Mouse (Mus musculus) hindbrain, embryonic 16.5 days (tissue): Measurements from ENCODE around the gene Drd2. TPM values are rescaled to one million over a fixed set of nuclear protein-coding genes. Genes with fewer than 3 reads are reported as not detected.

Experiments
- ATAC-seq: fragments of 200-750 bp; cut with Nextera tagmentation; 2 replicates; pipeline ENCODE4 v1.8.0; 2017; ENCODE audit warnings: moderate TSS enrichment, moderate library complexity
- H3K27ac ChIP-seq: fragments of 300-500 bp; sonication (generic); 2 replicates; pipeline ENCODE4 v1.5.1; 2014; ENCODE audit warnings: low read depth, mild to moderate bottlenecking, control low read depth, low read length, moderate library complexity
- H3K27me3 ChIP-seq: fragments of 300-500 bp; sonication (generic); replicated peaks from 2 replicates; pipeline ENCODE4 v1.6.1; 2014; ENCODE audit warnings: low read length; ENCODE audit not compliant: control insufficient read depth, insufficient read depth
- H3K36me3 ChIP-seq: fragments of 300-500 bp; sonication (generic); 2 replicates; pipeline ENCODE4 v1.6.1; 2014; ENCODE audit warnings: mild to moderate bottlenecking, low read length, moderate library complexity, mixed read lengths; ENCODE audit not compliant: control insufficient read depth, insufficient read depth
- H3K4me1 ChIP-seq: fragments of 300-500 bp; sonication (generic); 2 replicates; pipeline ENCODE4 v1.6.1; 2014; ENCODE audit warnings: low read depth, low read length; ENCODE audit not compliant: control insufficient read depth, insufficient read depth
- H3K4me2 ChIP-seq: fragments of 300-500 bp; sonication (generic); 2 replicates; pipeline ENCODE4 v1.6.1; 2014; ENCODE audit warnings: mild to moderate bottlenecking, low read length, control low read depth, moderate library complexity
- H3K4me3 ChIP-seq: fragments of 300-500 bp; sonication (generic); 2 replicates; pipeline ENCODE4 v1.5.1; 2014; ENCODE audit warnings: mild to moderate bottlenecking, low read length, control low read depth, moderate library complexity
- H3K9ac ChIP-seq: fragments of 300-500 bp; sonication (generic); 2 replicates; pipeline ENCODE4 v1.6.1; 2014; ENCODE audit warnings: low read depth, mild to moderate bottlenecking, control low read depth, low read length, moderate library complexity
- H3K9me3 ChIP-seq: fragments of 300-500 bp; sonication (generic); 2 replicates; pipeline ENCODE4 v1.6.1; 2014; ENCODE audit warnings: mild to moderate bottlenecking, low read length, moderate library complexity; ENCODE audit not compliant: control insufficient read depth
- WGBS: fragments of 180-500 bp; shearing (Covaris S2); extraction: QIAGEN DNeasy Blood & Tissue Kit; methylation state at CpG from one replicate; pipeline ENCODE4 v1.1.7; 2014; 5-methylcytosine and 5-hydroxymethylcytosine counted together
- polyA plus RNA-seq: library from polyadenylated mRNA; unstranded; fragments of >200 nt; fragmentation: Nextera tagmentation; extraction: Ambion mirVana; gene quantifications from 2 replicates; pipeline ENCODE4 v1.2.1, GENCODE M21; 2015

Drd2 gene
- polyA plus RNA-seq, 1 experiment from 2014 or later: 2.4 TPM

DNA sequence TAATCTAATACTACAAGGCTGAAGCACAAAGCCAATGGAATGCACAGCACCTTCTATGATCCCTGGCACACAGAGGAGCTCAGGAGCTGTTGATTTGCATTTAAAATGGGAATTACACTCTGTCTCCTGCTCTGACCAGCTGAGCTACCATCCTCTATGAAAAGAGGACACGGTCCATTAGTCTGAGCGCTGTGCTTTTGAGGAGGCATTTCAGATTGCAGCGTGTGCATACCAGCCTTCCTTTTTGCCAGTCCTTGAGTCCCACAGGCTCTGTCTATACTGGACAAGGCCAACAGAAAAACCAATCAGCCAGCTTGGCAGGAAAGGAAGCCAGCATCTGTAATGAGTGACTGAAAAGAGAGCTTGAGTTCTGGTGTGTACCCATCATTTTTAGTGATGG lies 43.6 kb downstream of the Drd2 start:
- Histone ChIP-seq H3K27ac (no peak overlapping the region), H3K4me3 (no peak overlapping the region), H3K9ac (no peak overlapping the region), H3K27me3 (no peaks in the 10 kb centered on the region), H3K9me3 (no peaks in the 10 kb centered on the region), H3K4me2 (no peak overlapping the region), H3K4me1 (no peaks in the 10 kb centered on the region; the same call in 1 of the 2 replicates), H3K36me3 (no peaks in the 10 kb centered on the region)
- WGBS: 23% methylated on average over 3 of the region's 3 CpGs
- 0 out of 2 replicates have a peak, but pooled peaks have one; percentile 45 for ATAC-seq

DNA sequence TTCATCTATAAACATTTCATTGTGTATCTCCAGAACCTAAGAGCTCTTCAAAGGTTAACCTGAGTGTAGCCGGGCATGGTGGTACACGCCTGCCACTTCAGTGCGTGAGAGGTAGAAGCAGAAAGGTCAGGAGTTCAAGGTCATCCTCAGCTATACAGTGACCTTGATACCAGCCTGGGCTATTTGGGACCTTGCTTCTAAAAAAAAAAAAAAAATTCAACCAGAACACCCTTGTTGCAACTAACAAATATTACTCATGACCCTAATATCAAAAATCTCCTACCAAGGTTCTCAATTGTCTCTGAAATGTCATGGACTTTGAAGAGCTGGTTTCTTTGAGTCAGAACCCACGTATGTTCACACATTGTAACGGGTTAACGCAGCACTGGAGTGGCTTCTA lies 44.4 kb downstream of the Drd2 start:
- H3K27ac ChIP-seq: no peak overlapping the region
- ATAC-seq: no peak
- no peaks in the 10 kb centered on the region; the same call in 1 of the 2 replicates for H3K4me1 ChIP-seq
- H3K27me3 ChIP-seq: no peaks in the 10 kb centered on the region
- no peak overlapping the region for H3K4me3 ChIP-seq
- H3K4me2 ChIP-seq: no peak overlapping the region
- H3K9ac ChIP-seq: no peak overlapping the region
- H3K36me3 ChIP-seq: no peaks in the 10 kb centered on the region
- WGBS: 92% methylated on average over 6 of the region's 6 CpGs
- no peaks in the 10 kb centered on the region for H3K9me3 ChIP-seq

DNA sequence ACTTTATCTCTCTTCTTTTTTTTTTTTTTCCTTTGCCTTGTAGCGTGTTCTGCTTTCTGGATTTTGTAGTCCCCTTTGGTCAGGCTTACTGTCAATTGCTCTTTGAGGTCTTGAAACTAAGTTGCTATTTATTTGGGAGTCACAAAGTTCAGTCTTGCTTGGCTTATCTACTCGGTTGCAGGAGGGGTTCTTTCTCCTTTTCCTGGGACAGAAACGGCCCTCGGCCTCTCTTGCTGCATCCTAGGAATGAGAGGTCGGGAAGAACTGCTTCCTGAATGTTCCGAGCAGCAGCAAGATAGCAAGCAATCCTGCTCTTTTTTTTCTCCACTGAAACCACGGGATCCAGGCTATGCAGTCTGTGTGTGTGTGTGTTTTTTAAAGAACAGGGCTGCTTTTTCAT lies 44.9 kb downstream of the Drd2 start:
- no peak overlapping the region for H3K9ac ChIP-seq
- no peaks in the 10 kb centered on the region for H3K36me3 ChIP-seq
- WGBS: 56% methylated on average over 7 of the region's 7 CpGs
- H3K4me1 ChIP-seq: no peaks in the 10 kb centered on the region; the same call in 1 of the 2 replicates
- H3K9me3 ChIP-seq: no peaks in the 10 kb centered on the region
- H3K27me3 ChIP-seq: no peaks in the 10 kb centered on the region
- H3K4me3 ChIP-seq: no peak overlapping the region
- H3K27ac ChIP-seq: no peak overlapping the region
- no peak overlapping the region for H3K4me2 ChIP-seq
- no peak for ATAC-seq

DNA sequence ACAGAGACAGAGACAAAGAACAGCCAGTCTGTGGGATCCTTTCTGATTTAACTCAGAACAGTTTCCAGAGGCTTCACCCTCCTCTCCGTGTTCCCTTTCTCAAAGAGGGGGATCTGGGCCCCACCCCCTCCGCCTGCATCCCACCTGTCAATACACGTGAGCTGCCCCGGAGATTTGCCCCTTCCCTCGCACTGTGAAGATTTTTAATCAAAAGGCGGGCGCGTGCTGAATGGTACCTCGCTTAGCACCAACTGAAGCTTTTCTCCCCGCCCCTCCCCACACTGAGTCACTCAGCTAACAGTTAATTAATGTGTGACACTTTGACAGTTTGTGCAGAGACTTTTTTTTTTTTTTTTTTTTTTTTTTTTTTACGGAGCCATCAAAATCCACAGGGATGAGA lies 45.7 kb downstream of the Drd2 start:
- Histone ChIP-seq H3K4me1 (no peaks in the 10 kb centered on the region; the same call in 1 of the 2 replicates), H3K4me2 (no peak overlapping the region), H3K9me3 (no peaks in the 10 kb centered on the region), H3K27me3 (no peaks in the 10 kb centered on the region), H3K27ac (no peak overlapping the region), H3K4me3 (no peak overlapping the region), H3K36me3 (no peaks in the 10 kb centered on the region), H3K9ac (no peak overlapping the region)
- WGBS: 32% methylated on average over 11 of the region's 11 CpGs
- no peak for ATAC-seq

DNA sequence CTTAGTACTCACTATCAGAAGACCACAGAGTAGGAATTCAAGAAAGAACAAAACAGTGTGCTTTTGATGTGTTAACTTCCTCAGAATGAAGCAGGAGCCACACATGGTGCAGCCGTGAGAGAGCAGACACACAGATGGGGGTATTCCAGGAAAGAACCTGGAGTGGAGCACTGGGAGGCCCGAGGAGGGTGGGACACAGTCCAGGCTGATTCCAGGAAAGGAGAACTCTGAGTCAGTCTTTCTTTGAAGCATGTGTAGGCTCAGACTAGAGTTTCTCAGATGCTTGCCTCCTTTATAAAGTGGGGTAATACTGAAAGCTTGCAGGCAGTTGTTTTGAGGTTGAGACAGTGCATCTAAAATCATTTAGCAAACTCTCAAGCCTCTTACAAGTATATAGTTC lies 51.8 kb downstream of the Drd2 start:
- H3K27me3 ChIP-seq: no peaks in the 10 kb centered on the region

DNA sequence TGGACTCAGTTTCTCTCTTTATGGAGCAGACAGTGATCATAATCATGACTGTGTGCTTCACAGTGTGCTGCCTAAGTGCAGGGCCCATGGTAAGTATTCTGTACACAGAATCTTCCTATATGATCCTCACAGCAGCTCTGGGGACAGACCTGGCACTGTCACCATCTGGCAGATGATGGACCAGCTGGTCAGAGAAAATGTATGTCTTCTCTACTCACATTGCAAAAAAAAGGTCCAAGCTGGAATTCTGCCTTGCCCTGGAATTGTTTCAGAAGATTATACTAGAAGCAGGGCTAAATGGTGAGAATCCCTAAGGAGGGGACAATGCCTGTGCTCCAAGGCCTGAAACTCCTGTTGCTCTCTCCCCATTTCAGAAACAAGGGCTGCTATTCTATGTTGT lies 55.6 kb downstream of the Drd2 start:
- Histone ChIP-seq H3K9ac (no peak overlapping the region), H3K4me3 (no peak overlapping the region), H3K4me1 (no peaks in the 10 kb centered on the region), H3K9me3 (no peaks in the 10 kb centered on the region), H3K36me3 (no peaks in the 10 kb centered on the region), H3K27ac (no peak overlapping the region), H3K4me2 (no peak overlapping the region), H3K27me3 (no peaks in the 10 kb centered on the region)
- ATAC-seq: no peak

More for the DNA sequence above, 51.8 kb downstream of the Drd2 start:
- H3K9me3 ChIP-seq: no peaks in the 10 kb centered on the region
- 59% methylated on average over 2 of the region's 2 CpGs for WGBS
- ATAC-seq: no peak
- no peaks in the 10 kb centered on the region for H3K4me1 ChIP-seq
- no peak overlapping the region for H3K27ac ChIP-seq
- no peak overlapping the region for H3K4me3 ChIP-seq
- H3K36me3 ChIP-seq: no peaks in the 10 kb centered on the region
- no peak overlapping the region for H3K4me2 ChIP-seq
- no peak overlapping the region for H3K9ac ChIP-seq

DNA sequence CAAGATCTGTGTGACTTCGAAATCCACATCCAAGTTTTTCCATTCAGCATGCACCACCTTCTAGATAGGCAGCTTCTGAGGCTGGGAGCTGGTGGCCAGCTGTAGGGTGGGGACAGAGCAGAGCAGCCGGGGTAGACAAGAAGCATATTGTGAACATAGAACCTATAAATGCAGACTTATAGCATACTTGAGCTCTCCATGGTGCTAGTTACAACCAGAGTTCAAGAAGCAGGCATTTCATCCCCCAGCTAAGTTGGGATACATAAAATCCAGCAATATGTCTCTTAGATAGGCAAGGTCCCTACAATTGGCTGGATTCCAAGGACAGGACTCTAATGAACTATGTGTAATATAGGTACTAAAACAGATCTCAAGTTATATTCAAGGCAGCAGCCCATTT lies 63.3 kb downstream of the Drd2 start:
- no peaks in the 10 kb centered on the region for H3K36me3 ChIP-seq
- no peaks in the 10 kb centered on the region for H3K27me3 ChIP-seq
- no peak overlapping the region for H3K9ac ChIP-seq
- no peaks in the 10 kb centered on the region for H3K9me3 ChIP-seq
- no peak overlapping the region for H3K4me2 ChIP-seq
- no peaks in the 10 kb centered on the region for H3K4me1 ChIP-seq
- 80% methylated on average over 2 of the region's 2 CpGs for WGBS
- H3K4me3 ChIP-seq: no peak overlapping the region
- no peak overlapping the region for H3K27ac ChIP-seq
- ATAC-seq: no peak

DNA sequence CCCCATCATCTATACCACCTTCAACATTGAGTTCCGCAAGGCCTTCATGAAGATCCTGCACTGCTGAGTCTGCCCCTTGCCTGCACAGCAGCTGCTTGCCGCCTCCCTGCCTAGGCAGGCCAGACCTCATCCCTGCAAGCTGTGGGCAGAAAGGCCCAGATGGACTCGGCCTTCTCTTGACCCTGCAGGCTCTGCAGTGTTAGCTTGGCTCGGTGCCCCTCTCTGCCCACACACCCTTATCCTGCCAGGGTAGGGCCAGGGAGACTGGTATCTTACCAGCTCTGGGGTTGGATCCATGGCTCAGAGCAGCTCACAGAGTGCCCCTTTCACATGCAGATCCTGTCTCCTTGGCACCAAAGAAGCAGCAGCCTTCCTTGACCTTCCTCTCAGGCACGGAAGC lies 66.6 kb downstream of the Drd2 start:
- 86% methylated on average over 5 of the region's 5 CpGs for WGBS
- Histone ChIP-seq H3K27ac (no peak overlapping the region), H3K4me2 (no peak overlapping the region), H3K27me3 (no peaks in the 10 kb centered on the region), H3K4me1 (no peaks in the 10 kb centered on the region), H3K9ac (no peak overlapping the region), H3K4me3 (no peak overlapping the region), H3K9me3 (no peaks in the 10 kb centered on the region), H3K36me3 (no peaks in the 10 kb centered on the region)
- ATAC-seq: no peak

DNA sequence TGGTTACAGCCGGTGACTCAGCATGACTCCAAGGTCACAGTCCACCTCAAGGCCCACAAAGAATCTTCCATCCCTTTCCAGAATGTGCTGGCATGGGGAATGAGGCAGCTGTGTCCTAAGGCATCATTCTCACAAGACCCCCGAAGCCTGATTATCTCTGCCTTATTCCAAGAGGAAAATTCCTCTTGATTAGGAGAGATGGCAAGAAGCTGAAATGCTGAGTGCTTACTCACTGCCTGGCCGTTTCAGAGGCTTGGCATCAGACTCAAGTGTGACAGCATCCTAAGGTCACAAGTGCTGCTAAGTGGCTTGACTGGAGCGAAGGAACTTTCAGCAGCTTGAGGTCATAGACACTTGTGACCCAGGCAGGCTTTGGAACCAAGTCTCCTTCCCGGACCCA lies 70.2 kb downstream of the Drd2 start:
- ATAC-seq: no peak
- no peaks in the 10 kb centered on the region for H3K9me3 ChIP-seq
- no peaks in the 10 kb centered on the region for H3K27me3 ChIP-seq
- H3K4me3 ChIP-seq: no peak overlapping the region
- H3K9ac ChIP-seq: no peak overlapping the region
- no peaks in the 10 kb centered on the region for H3K4me1 ChIP-seq
- no peak overlapping the region for H3K4me2 ChIP-seq
- 78% methylated on average over 5 of the region's 5 CpGs for WGBS
- no peak overlapping the region for H3K27ac ChIP-seq
- no peaks in the 10 kb centered on the region for H3K36me3 ChIP-seq

DNA sequence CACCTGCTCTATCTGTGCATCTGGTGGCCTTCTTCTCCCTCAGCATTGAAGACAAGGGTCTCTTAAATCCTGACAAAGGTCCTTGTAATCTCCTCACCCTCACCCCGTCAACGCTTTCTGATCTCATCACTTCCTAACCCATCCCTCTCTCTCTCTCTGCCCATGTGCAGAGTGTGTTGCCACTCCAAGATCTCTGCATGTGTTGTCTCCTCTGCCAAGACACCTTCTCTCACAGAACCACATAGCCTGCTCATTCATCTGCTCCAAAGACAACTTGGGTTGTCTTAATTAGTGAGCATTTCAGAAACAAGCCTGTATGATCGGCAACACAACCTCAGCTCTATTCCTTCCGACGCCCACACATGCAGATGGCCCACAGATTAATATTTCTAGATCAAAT lies 83.4 kb downstream of the Drd2 start:
- Histone ChIP-seq H3K27me3 (no peaks in the 10 kb centered on the region), H3K9ac (no peak overlapping the region)

More for the DNA sequence above, 83.4 kb downstream of the Drd2 start:
- 95% methylated on average over 5 of the region's 5 CpGs for WGBS
- H3K4me2 ChIP-seq: no peak overlapping the region
- no peaks in the 10 kb centered on the region for H3K9me3 ChIP-seq
- no peaks in the 10 kb centered on the region for H3K36me3 ChIP-seq
- H3K4me1 ChIP-seq: no peaks in the 10 kb centered on the region; the same call in 1 of the 2 replicates
- no peak overlapping the region for H3K4me3 ChIP-seq
- no peak for ATAC-seq
- no peak overlapping the region for H3K27ac ChIP-seq
